In the genomic region with DNA sequence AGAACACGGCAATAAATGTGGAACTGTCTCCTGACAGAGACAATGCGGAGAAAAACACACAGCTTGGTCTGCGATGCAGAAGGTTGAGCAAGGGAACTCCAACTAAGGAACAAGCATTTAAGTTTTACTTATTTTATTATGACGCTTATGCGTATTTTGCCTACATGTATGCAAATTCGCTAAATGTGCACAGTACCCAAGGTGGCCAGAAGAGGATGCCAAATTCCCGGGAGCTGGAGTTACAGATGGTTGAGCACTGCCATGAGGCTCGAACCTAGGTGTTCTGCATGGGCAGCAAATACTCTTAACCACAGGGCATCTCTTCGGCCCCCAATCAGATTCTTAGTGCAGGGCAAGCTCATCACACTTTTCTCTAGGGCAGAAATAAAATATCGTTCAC, we compare ENCODE assay signal across 15 mouse cellular contexts. TPM values are rescaled to one million over a fixed set of nuclear protein-coding genes. Genes with fewer than 3 reads are reported as not detected.
A peak's percentile ranks its signal among the peaks of the same experiment; 100 is the strongest.
DNase-seq lines count a peak whose midpoint lies in the region; ATAC-seq and TF ChIP-seq lines count a peak whose summit lies in the region.
"Had no signal": no experiment of that assay in that cellular context is flagged by ENCODE, and none has a peak within 500 bp of the region (broad histone marks: within the 10 kb centered on the region; RNA-seq: fewer than 3 reads in every experiment).

No protein-coding gene starts in this region.

- TF ChIP-seq CTCF in layer of hippocampus, adult 2 months (conservative IDR thresholded peaks at IDR 0.05): peak; percentile 69
- TF ChIP-seq CTCF in midbrain, postnatal 0 days (IDR thresholded peaks at IDR 0.05): peak; percentile 51

- WGBS in forebrain, embryonic 11.5 days: 79% methylated on average over 10 of the region's 10 CpGs
- WGBS in forebrain, embryonic 16.5 days: 81% methylated on average over 10 of the region's 10 CpGs
- 83% methylated on average over 10 of the region's 10 CpGs for WGBS in midbrain, postnatal 0 days
- 83% methylated on average over 10 of the region's 10 CpGs for WGBS in midbrain, embryonic 13.5 days
- 83% methylated on average over 10 of the region's 10 CpGs for WGBS in embryonic facial prominence, embryonic 10.5 days

- no peaks in the 10 kb centered on the region for H3K36me3 ChIP-seq in forebrain, embryonic 11.5 days (ENCODE audit: control insufficient read depth, insufficient read depth, low read length)
- H3K36me3 ChIP-seq in forebrain, embryonic 16.5 days (ENCODE audit: control insufficient read depth, insufficient read depth): no peaks in the 10 kb centered on the region
- no peaks in the 10 kb centered on the region for H3K36me3 ChIP-seq in midbrain, postnatal 0 days (ENCODE audit: insufficient read depth, low read length)
- H3K36me3 ChIP-seq in midbrain, embryonic 13.5 days: no peaks in the 10 kb centered on the region
- no peaks in the 10 kb centered on the region for H3K36me3 ChIP-seq in embryonic facial prominence, embryonic 10.5 days (replicated peaks)
- H3K36me3 ChIP-seq: forebrain, embryonic 10.5 days; heart, embryonic 15.5 days had no signal

- H3K4me3 ChIP-seq in forebrain, embryonic 11.5 days (ENCODE audit: low read depth, low read length): no peak overlapping the region
- no peak overlapping the region for H3K4me3 ChIP-seq in forebrain, embryonic 16.5 days (replicated peaks; ENCODE audit: low read length)
- H3K4me3 ChIP-seq in layer of hippocampus, adult 2 months: no peak overlapping the region
- H3K4me3 ChIP-seq in midbrain, postnatal 0 days (ENCODE audit: low read depth, low read length): no peak overlapping the region
- no peak overlapping the region for H3K4me3 ChIP-seq in midbrain, embryonic 13.5 days (replicated peaks)
- no peak overlapping the region for H3K4me3 ChIP-seq in embryonic facial prominence, embryonic 10.5 days
- H3K4me3 ChIP-seq: forebrain, embryonic 10.5 days; heart, embryonic 15.5 days; myocyte had no signal

- H3K27me3 ChIP-seq in forebrain, embryonic 11.5 days (ENCODE audit: control insufficient read depth, insufficient read depth, low read length): no peaks in the 10 kb centered on the region
- H3K27me3 ChIP-seq in forebrain, embryonic 16.5 days (replicated peaks; ENCODE audit: control insufficient read depth, insufficient read depth, low read length): no peaks in the 10 kb centered on the region
- no peaks in the 10 kb centered on the region for H3K27me3 ChIP-seq in midbrain, postnatal 0 days (ENCODE audit: insufficient read depth, low read length)
- H3K27me3 ChIP-seq in midbrain, embryonic 13.5 days: no peaks in the 10 kb centered on the region
- no peaks in the 10 kb centered on the region for H3K27me3 ChIP-seq in embryonic facial prominence, embryonic 10.5 days (replicated peaks; ENCODE audit: low read depth, poor library complexity, severe bottlenecking)
- H3K27me3 ChIP-seq: heart, embryonic 15.5 days had no signal

- peak; percentile 42 for DNase-seq in forebrain, embryonic 11.5 days (ENCODE audit: low spot score)
- no peak for DNase-seq in layer of hippocampus, adult 2 months (ENCODE audit: low spot score in 2 of 2)
- DNase-seq in layer of hippocampus, postnatal 14 days (ENCODE audit: low spot score in 2 of 2): no peak
- DNase-seq in midbrain, postnatal 0 days (ENCODE audit: low spot score): no peak
- DNase-seq in embryonic facial prominence, embryonic 10.5 days (ENCODE audit: low spot score): no peak
- DNase-seq: adrenal gland, postnatal 10 days; gastrocnemius, postnatal 25 days; thymus, postnatal 4 days had no signal

- H3K9me3 ChIP-seq in forebrain, embryonic 11.5 days (ENCODE audit: control insufficient read depth, low read length): no peaks in the 10 kb centered on the region
- no peaks in the 10 kb centered on the region for H3K9me3 ChIP-seq in forebrain, embryonic 16.5 days (ENCODE audit: control insufficient read depth, low read length)
- H3K9me3 ChIP-seq in midbrain, postnatal 0 days (ENCODE audit: low read length): no peaks in the 10 kb centered on the region
- H3K9me3 ChIP-seq in midbrain, embryonic 13.5 days: no peaks in the 10 kb centered on the region
- H3K9me3 ChIP-seq in embryonic facial prominence, embryonic 10.5 days: no peaks in the 10 kb centered on the region
- H3K9me3 ChIP-seq: forebrain, embryonic 10.5 days; heart, embryonic 15.5 days had no signal

- H3K27ac ChIP-seq in forebrain, embryonic 11.5 days (ENCODE audit: low read depth, low read length): no peak overlapping the region
- H3K27ac ChIP-seq in forebrain, embryonic 16.5 days (ENCODE audit: low read length): no peak overlapping the region
- no peak overlapping the region for H3K27ac ChIP-seq in layer of hippocampus, adult 2 months
- H3K27ac ChIP-seq in midbrain, postnatal 0 days (ENCODE audit: low read depth, low read length): no peak overlapping the region
- no peak overlapping the region for H3K27ac ChIP-seq in midbrain, embryonic 13.5 days
- no peak overlapping the region for H3K27ac ChIP-seq in embryonic facial prominence, embryonic 10.5 days (replicated peaks)
- H3K27ac ChIP-seq: forebrain, embryonic 10.5 days; heart, embryonic 15.5 days; hindbrain, embryonic 14.5 days had no signal

- no peaks in the 10 kb centered on the region for H3K4me1 ChIP-seq in forebrain, embryonic 11.5 days (replicated peaks; ENCODE audit: control insufficient read depth, insufficient read depth, low read length)
- no peaks in the 10 kb centered on the region for H3K4me1 ChIP-seq in forebrain, embryonic 16.5 days (replicated peaks; ENCODE audit: control insufficient read depth, insufficient read depth, low read length)
- H3K4me1 ChIP-seq in midbrain, postnatal 0 days (ENCODE audit: insufficient read depth, low read length): no peaks in the 10 kb centered on the region
- no peaks in the 10 kb centered on the region for H3K4me1 ChIP-seq in midbrain, embryonic 13.5 days (replicated peaks)
- no peaks in the 10 kb centered on the region for H3K4me1 ChIP-seq in embryonic facial prominence, embryonic 10.5 days
- H3K4me1 ChIP-seq: forebrain, embryonic 10.5 days had no signal

- H3K9ac ChIP-seq in forebrain, embryonic 11.5 days (ENCODE audit: low read length): no peak overlapping the region
- H3K9ac ChIP-seq in forebrain, embryonic 16.5 days (replicated peaks; ENCODE audit: low read depth, low read length): no peak overlapping the region
- H3K9ac ChIP-seq in midbrain, postnatal 0 days (replicated peaks; ENCODE audit: low read length, poor library complexity, severe bottlenecking): no peak overlapping the region
- no peak overlapping the region for H3K9ac ChIP-seq in midbrain, embryonic 13.5 days (replicated peaks)
- H3K9ac ChIP-seq: heart, embryonic 15.5 days; hindbrain, embryonic 14.5 days had no signal

- no peak overlapping the region for H3K4me2 ChIP-seq in forebrain, embryonic 11.5 days (ENCODE audit: low read depth, low read length, severe bottlenecking)
- no peak overlapping the region for H3K4me2 ChIP-seq in forebrain, embryonic 16.5 days (ENCODE audit: low read length)
- H3K4me2 ChIP-seq in midbrain, postnatal 0 days (ENCODE audit: low read depth, low read length, poor library complexity, severe bottlenecking): no peak overlapping the region
- no peak overlapping the region for H3K4me2 ChIP-seq in midbrain, embryonic 13.5 days (replicated peaks)
- H3K4me2 ChIP-seq: heart, embryonic 15.5 days; hindbrain, embryonic 14.5 days had no signal

- no peak for ATAC-seq in forebrain, embryonic 11.5 days (replicated peaks; ENCODE audit: low FRiP score)
- ATAC-seq in forebrain, embryonic 16.5 days: no peak
- ATAC-seq in midbrain, postnatal 0 days (ENCODE audit: low FRiP score): no peak
- ATAC-seq in midbrain, embryonic 13.5 days: no peak
- 0 out of 2 replicates have a peak, but pooled peaks have one; percentile 45 for ATAC-seq in megakaryocyte-erythroid progenitor cell, adult 5-6 weeks (replicated peaks; ENCODE audit: low FRiP score, low TSS enrichment, poor library complexity, severe bottlenecking)

RNA-seq across cellular contexts. Expression of a gene that starts 13.3 kb away (rescaled TPM):
- 4.0 and 5.5 TPM in 2 replicates for polyA plus RNA-seq in forebrain, embryonic 11.5 days (2014; fragmentation: Nextera tagmentation; extraction: Ambion mirVana)
- 13.0 and 14.1 TPM in 2 replicates for polyA plus RNA-seq in forebrain, embryonic 16.5 days (2015; fragmentation: Nextera tagmentation; extraction: Ambion mirVana)
- total RNA-seq in layer of hippocampus, adult 2 months (2021): 1 to 10 TPM; 1.7 to 2.3 TPM
- 1 to 10 TPM; 2.8 to 4.1 TPM for total RNA-seq in layer of hippocampus, postnatal 14 days (2021)
- 7.6 and 10.5 TPM in 2 replicates for total RNA-seq in midbrain, postnatal 0 days (2014; rRNA removed)
- polyA plus RNA-seq in midbrain, postnatal 0 days (2015; fragmentation: Nextera tagmentation; extraction: Ambion mirVana): 7.3 and 8.5 TPM in 2 replicates
- polyA plus RNA-seq in midbrain, embryonic 13.5 days (2015; fragmentation: Nextera tagmentation; extraction: Ambion mirVana): 11.0 and 11.4 TPM in 2 replicates
- total RNA-seq in megakaryocyte-erythroid progenitor cell, adult 5-6 weeks (2014; fragmentation: Nextera tagmentation): not detected in 2 replicates
- 1.1 TPM in 1 of 2 replicates, not detected in the other for total RNA-seq in megakaryocyte-erythroid progenitor cell, adult 5-6 weeks (2017)
- 0.59 and 1.00 TPM in 2 replicates for polyA plus RNA-seq in embryonic facial prominence, embryonic 10.5 days (2016; fragmentation: Nextera tagmentation; extraction: Ambion mirVana)

RNA-seq across cellular contexts. Expression of a gene that starts 50.3 kb away (rescaled TPM):
- 420 and 433 TPM in 2 replicates for polyA plus RNA-seq in forebrain, embryonic 11.5 days (2014; fragmentation: Nextera tagmentation; extraction: Ambion mirVana)
- polyA plus RNA-seq in forebrain, embryonic 16.5 days (2015; fragmentation: Nextera tagmentation; extraction: Ambion mirVana): 452 and 466 TPM in 2 replicates
- 100 to 1,000 TPM; 540 to 581 TPM for total RNA-seq in layer of hippocampus, adult 2 months (2021)
- total RNA-seq in layer of hippocampus, postnatal 14 days (2021): 100 to 1,000 TPM; 450 to 461 TPM
- 208 and 216 TPM in 2 replicates for total RNA-seq in midbrain, postnatal 0 days (2014; rRNA removed)
- polyA plus RNA-seq in midbrain, postnatal 0 days (2015; fragmentation: Nextera tagmentation; extraction: Ambion mirVana): 498 and 544 TPM in 2 replicates
- 466 and 473 TPM in 2 replicates for polyA plus RNA-seq in midbrain, embryonic 13.5 days (2015; fragmentation: Nextera tagmentation; extraction: Ambion mirVana)
- total RNA-seq in megakaryocyte-erythroid progenitor cell, adult 5-6 weeks (2014; fragmentation: Nextera tagmentation): 6.7 and 20.9 TPM in 2 replicates
- 1.1 and 2.1 TPM in 2 replicates for total RNA-seq in megakaryocyte-erythroid progenitor cell, adult 5-6 weeks (2017)
- 545 and 577 TPM in 2 replicates for polyA plus RNA-seq in embryonic facial prominence, embryonic 10.5 days (2016; fragmentation: Nextera tagmentation; extraction: Ambion mirVana)
